Mouse (Mus musculus): ENCODE measurements at regions not wholly inside any gene's neighbourhood (a gene's known extent, or its start where the extent isn't known, plus 50 kb on each side); places are given as distances from the start of the nearest gene placed in this dataset.

GRCm38 (mm10) chrX:167032586-167032985 is 176.5 kb downstream of the Tmsb4x start:
- H3K9ac ChIP-seq (ENCODE audit: low read length): no peak overlapping the region
- H3K4me2 ChIP-seq: no peak overlapping the region
- no peak overlapping the region for H3K4me3 ChIP-seq (ENCODE audit: low read depth, low read length)
- H3K27me3 ChIP-seq (ENCODE audit: control insufficient read depth, insufficient read depth, low read length): peaks cover 10% of the 10 kb centered on the region
- no peaks in the 10 kb centered on the region for H3K36me3 ChIP-seq (ENCODE audit: control insufficient read depth, insufficient read depth, low read length)
- H3K27ac ChIP-seq (ENCODE audit: low read depth, low read length): no peak overlapping the region
- WGBS: 79% methylated on average over 3 of the region's 3 CpGs
- DNase-seq (ENCODE audit: low spot score, missing footprints) (no peak), ATAC-seq (ENCODE audit: low FRiP score) (no peak)
- no peaks in the 10 kb centered on the region for H3K9me3 ChIP-seq (ENCODE audit: control insufficient read depth, low read length)
- H3K4me1 ChIP-seq (ENCODE audit: control insufficient read depth, insufficient read depth, low read length): no peaks in the 10 kb centered on the region

GRCm38 (mm10) chrX:167031543-167031942 is 177.6 kb downstream of the Tmsb4x start:
- H3K4me1 ChIP-seq (ENCODE audit: control insufficient read depth, insufficient read depth, low read length): no peaks in the 10 kb centered on the region
- no peaks in the 10 kb centered on the region for H3K36me3 ChIP-seq (ENCODE audit: control insufficient read depth, insufficient read depth, low read length)
- H3K9me3 ChIP-seq (ENCODE audit: control insufficient read depth, low read length): no peaks in the 10 kb centered on the region
- H3K9ac ChIP-seq (ENCODE audit: low read length): no peak overlapping the region
- no peak for ATAC-seq (ENCODE audit: low FRiP score)
- H3K4me2 ChIP-seq: no peak overlapping the region
- DNase-seq (ENCODE audit: low spot score, missing footprints): no peak
- 77% methylated on average over 2 of the region's 2 CpGs for WGBS
- no peak overlapping the region for H3K4me3 ChIP-seq (ENCODE audit: low read depth, low read length)
- no peak overlapping the region for H3K27ac ChIP-seq (ENCODE audit: low read depth, low read length)
- peaks cover 10% of the 10 kb centered on the region for H3K27me3 ChIP-seq (ENCODE audit: control insufficient read depth, insufficient read depth, low read length)

DNA sequence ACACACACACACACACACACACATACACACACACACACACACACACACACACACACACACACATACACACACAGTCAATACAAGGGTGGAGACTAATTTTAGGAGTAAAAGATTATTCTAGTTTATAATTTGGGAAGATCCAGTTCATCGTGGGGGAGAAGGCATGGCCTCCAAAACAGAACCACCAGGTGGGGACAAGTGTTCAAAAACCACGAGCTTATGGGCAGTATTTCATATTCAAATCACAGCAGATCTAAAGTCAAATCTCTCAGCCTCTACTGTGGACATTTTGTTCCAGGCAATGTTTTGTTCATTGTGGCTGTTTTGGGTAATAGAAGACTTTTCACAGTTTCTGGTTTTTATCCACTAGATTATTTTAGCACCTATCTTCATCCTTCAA is 193.5 kb downstream of the Tmsb4x start:
- ATAC-seq (ENCODE audit: low FRiP score) (no peak), DNase-seq (ENCODE audit: low spot score, missing footprints) (no peak)
- H3K4me3 ChIP-seq (ENCODE audit: low read depth, low read length): no peak overlapping the region
- H3K27me3 ChIP-seq (ENCODE audit: control insufficient read depth, insufficient read depth, low read length): peaks cover 19% of the 10 kb centered on the region
- H3K9ac ChIP-seq (ENCODE audit: low read length): no peak overlapping the region
- no peak overlapping the region for H3K4me2 ChIP-seq
- H3K36me3 ChIP-seq (ENCODE audit: control insufficient read depth, insufficient read depth, low read length): no peaks in the 10 kb centered on the region
- H3K4me1 ChIP-seq (ENCODE audit: control insufficient read depth, insufficient read depth, low read length): no peaks in the 10 kb centered on the region
- 60% methylated on average over 2 of the region's 2 CpGs for WGBS
- no peaks in the 10 kb centered on the region for H3K9me3 ChIP-seq (ENCODE audit: control insufficient read depth, low read length)
- no peak overlapping the region for H3K27ac ChIP-seq (ENCODE audit: low read depth, low read length)

DNA sequence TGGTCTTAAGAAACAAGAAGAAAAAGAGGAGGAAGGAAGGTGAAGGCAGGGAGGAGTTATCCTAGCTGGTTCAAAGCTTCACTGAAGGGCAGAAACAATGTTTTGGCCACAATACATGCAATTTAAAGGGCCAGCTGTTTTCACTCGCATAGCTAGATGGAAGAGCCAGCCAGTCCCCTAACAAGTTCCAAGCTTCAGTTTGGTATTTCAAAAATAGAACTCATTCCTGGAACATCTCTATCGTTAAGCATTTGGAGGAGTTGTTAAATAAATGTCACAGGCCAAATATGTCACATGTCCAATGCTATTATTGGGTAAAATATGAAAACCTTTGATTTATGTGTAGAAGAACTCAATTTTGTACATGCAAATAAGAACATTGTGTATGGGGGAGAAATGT is 194.8 kb downstream of the Tmsb4x start:
- no peak for DNase-seq (ENCODE audit: low spot score, missing footprints)
- H3K9me3 ChIP-seq (ENCODE audit: control insufficient read depth, low read length): no peaks in the 10 kb centered on the region
- ATAC-seq (ENCODE audit: low FRiP score): no peak
- no peak overlapping the region for H3K4me3 ChIP-seq (ENCODE audit: low read depth, low read length)
- no peak overlapping the region for H3K9ac ChIP-seq (ENCODE audit: low read length)
- no peak overlapping the region for H3K4me2 ChIP-seq
- no peaks in the 10 kb centered on the region for H3K36me3 ChIP-seq (ENCODE audit: control insufficient read depth, insufficient read depth, low read length)
- WGBS: 87% methylated on average over 2 of the region's 2 CpGs
- H3K4me1 ChIP-seq (ENCODE audit: control insufficient read depth, insufficient read depth, low read length): no peaks in the 10 kb centered on the region
- H3K27me3 ChIP-seq (ENCODE audit: control insufficient read depth, insufficient read depth, low read length): peaks cover 15% of the 10 kb centered on the region
- H3K27ac ChIP-seq (ENCODE audit: low read depth, low read length): no peak overlapping the region

GRCm38 (mm10) chrX:167012891-167013290 is 196.2 kb downstream of the Tmsb4x start:
- H3K9me3 ChIP-seq (ENCODE audit: control insufficient read depth, low read length): no peaks in the 10 kb centered on the region
- H3K36me3 ChIP-seq (ENCODE audit: control insufficient read depth, insufficient read depth, low read length): no peaks in the 10 kb centered on the region
- no peak overlapping the region for H3K27ac ChIP-seq (ENCODE audit: low read depth, low read length)
- DNase-seq (ENCODE audit: low spot score, missing footprints) (no peak), ATAC-seq (ENCODE audit: low FRiP score) (no peak)
- no peak overlapping the region for H3K9ac ChIP-seq (ENCODE audit: low read length)
- peaks cover 15% of the 10 kb centered on the region for H3K27me3 ChIP-seq (ENCODE audit: control insufficient read depth, insufficient read depth, low read length)
- H3K4me3 ChIP-seq (ENCODE audit: low read depth, low read length): no peak overlapping the region
- H3K4me2 ChIP-seq: no peak overlapping the region
- H3K4me1 ChIP-seq (ENCODE audit: control insufficient read depth, insufficient read depth, low read length): no peaks in the 10 kb centered on the region
- WGBS: 84% methylated on average over 4 of the region's 4 CpGs

DNA sequence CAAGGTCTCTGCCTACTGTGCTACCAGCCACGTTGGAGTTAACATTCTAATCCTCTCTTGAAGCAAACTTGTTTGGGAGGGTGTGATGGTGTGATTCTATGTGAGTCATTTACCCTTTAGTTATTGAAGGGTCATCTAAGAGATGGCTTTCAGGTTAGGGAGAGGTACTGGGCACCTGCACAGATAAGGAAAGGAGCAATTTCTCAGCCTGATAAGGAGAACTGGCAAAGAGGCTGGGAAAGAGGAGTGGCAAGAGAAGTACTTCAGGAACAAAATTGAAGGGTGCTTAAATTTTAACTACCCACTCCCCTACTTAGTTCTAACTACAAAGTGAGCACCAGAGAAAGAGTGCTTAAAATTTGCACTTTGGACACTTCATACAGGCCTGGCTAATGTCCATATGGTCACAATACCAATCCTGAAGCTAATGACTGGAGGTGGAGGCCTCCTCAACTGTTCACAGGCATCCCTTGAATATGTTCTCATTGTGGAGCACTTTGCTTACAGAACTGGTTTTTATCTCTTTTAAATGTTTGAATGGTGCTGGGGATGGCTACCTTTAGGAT is 197.1 kb downstream of the Tmsb4x start:
- H3K27ac ChIP-seq (ENCODE audit: low read depth, low read length): no peak overlapping the region
- 56% methylated on average over 1 of the region's 1 CpGs for WGBS
- peaks cover 15% of the 10 kb centered on the region for H3K27me3 ChIP-seq (ENCODE audit: control insufficient read depth, insufficient read depth, low read length)
- H3K4me2 ChIP-seq: no peak overlapping the region
- no peaks in the 10 kb centered on the region for H3K36me3 ChIP-seq (ENCODE audit: control insufficient read depth, insufficient read depth, low read length)
- no peaks in the 10 kb centered on the region for H3K9me3 ChIP-seq (ENCODE audit: control insufficient read depth, low read length)
- H3K4me3 ChIP-seq (ENCODE audit: low read depth, low read length): no peak overlapping the region
- ATAC-seq (ENCODE audit: low FRiP score) (no peak), DNase-seq (ENCODE audit: low spot score, missing footprints) (no peak)
- no peaks in the 10 kb centered on the region for H3K4me1 ChIP-seq (ENCODE audit: control insufficient read depth, insufficient read depth, low read length)
- H3K9ac ChIP-seq (ENCODE audit: low read length): no peak overlapping the region

- Histone ChIP-seq H3K4me3 (ENCODE audit: low read depth, low read length) (no peak overlapping the region), H3K4me1 (ENCODE audit: control insufficient read depth, insufficient read depth, low read length) (no peaks in the 10 kb centered on the region), H3K27ac (ENCODE audit: low read depth, low read length) (no peak overlapping the region), H3K9me3 (ENCODE audit: control insufficient read depth, low read length) (no peaks in the 10 kb centered on the region), H3K4me2 (no peak overlapping the region), H3K36me3 (ENCODE audit: control insufficient read depth, insufficient read depth, low read length) (no peaks in the 10 kb centered on the region), H3K9ac (ENCODE audit: low read length) (no peak overlapping the region), H3K27me3 (ENCODE audit: control insufficient read depth, insufficient read depth, low read length) (peaks cover 11% of the 10 kb centered on the region)
- 81% methylated on average over 4 of the region's 4 CpGs for WGBS
- no peak for ATAC-seq (ENCODE audit: low FRiP score)
- no peak for DNase-seq (ENCODE audit: low spot score, missing footprints)
Observed at GRCm38 (mm10) chrX:166995855-166996254, 213.3 kb downstream of the Tmsb4x start.

DNA sequence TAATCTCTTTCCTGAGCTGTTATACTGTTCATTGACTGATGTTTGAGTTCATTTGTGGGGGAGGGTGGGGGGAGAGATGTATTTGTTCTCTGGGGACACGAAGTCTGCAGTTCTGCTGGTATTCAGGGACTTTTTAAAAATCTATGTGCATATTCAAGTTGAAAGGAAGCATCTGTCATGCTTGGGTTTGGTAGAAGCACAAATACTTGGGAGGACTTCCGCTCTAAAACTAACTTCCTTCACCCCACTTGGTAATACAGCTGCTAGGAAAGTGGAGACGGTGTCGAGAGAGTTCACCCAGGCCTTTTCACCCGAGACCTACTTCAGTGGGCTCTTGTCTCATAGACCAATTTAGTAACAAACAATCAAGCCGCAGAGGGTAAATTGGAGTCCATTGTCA is 228.1 kb downstream of the Tmsb4x start:
- Histone ChIP-seq H3K9me3 (ENCODE audit: control insufficient read depth, low read length) (no peaks in the 10 kb centered on the region), H3K4me3 (ENCODE audit: low read depth, low read length) (no peak overlapping the region), H3K9ac (ENCODE audit: low read length) (no peak overlapping the region), H3K27me3 (ENCODE audit: control insufficient read depth, insufficient read depth, low read length) (peaks cover 2% of the 10 kb centered on the region), H3K4me1 (ENCODE audit: control insufficient read depth, insufficient read depth, low read length) (no peaks in the 10 kb centered on the region), H3K36me3 (ENCODE audit: control insufficient read depth, insufficient read depth, low read length) (no peaks in the 10 kb centered on the region), H3K27ac (ENCODE audit: low read depth, low read length) (no peak overlapping the region), H3K4me2 (no peak overlapping the region)
- DNase-seq (ENCODE audit: low spot score, missing footprints) (no peak), ATAC-seq (ENCODE audit: low FRiP score) (no peak)
- 79% methylated on average over 6 of the region's 6 CpGs for WGBS

DNA sequence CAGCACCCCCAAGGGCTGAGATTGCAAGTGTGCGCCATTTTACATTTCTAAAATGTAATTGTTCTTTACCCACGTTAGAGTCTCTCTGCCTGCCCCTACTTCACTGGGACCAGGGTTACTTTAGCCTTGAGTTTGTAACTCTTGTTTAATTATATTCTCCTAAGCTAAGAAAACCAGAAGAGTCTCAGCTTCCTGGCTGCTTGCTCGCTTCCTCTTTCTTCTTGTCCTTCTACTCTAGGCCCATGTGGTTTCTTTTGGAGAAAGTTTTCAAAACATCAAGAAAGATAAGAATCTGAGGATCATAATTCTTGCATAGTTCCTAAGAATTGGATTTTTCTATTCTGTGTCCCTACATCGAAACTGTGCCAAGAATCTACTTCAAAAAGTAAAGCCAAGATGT is 228.6 kb downstream of the Tmsb4x start:
- Histone ChIP-seq H3K9me3 (ENCODE audit: control insufficient read depth, low read length) (no peaks in the 10 kb centered on the region), H3K4me2 (no peak overlapping the region), H3K4me1 (ENCODE audit: control insufficient read depth, insufficient read depth, low read length) (no peaks in the 10 kb centered on the region), H3K4me3 (ENCODE audit: low read depth, low read length) (no peak overlapping the region), H3K27ac (ENCODE audit: low read depth, low read length) (no peak overlapping the region), H3K9ac (ENCODE audit: low read length) (no peak overlapping the region), H3K27me3 (ENCODE audit: control insufficient read depth, insufficient read depth, low read length) (peaks cover 2% of the 10 kb centered on the region), H3K36me3 (ENCODE audit: control insufficient read depth, insufficient read depth, low read length) (no peaks in the 10 kb centered on the region)
- DNase-seq (ENCODE audit: low spot score, missing footprints) (no peak), ATAC-seq (ENCODE audit: low FRiP score) (no peak)
- 82% methylated on average over 4 of the region's 4 CpGs for WGBS

DNA sequence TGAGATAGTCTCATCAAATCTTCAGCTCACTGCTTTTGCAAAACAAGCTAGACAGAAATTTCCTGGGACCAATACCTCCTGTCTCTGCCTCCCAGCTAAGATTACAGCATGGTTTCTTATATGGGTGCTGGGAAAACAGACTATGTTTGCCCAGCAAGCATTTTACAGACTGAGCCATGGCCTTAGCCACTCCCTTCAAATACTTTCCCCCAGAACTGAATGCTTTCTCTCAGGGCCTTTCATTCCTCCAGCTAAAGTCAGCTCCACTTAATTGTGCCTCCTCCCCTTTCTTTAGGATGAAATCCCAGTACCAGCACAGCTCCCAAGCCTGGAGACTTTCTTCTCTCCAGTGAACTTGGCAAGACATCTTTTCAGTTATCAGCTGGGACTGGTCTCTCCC is 232.1 kb downstream of the Tmsb4x start:
- no peak overlapping the region for H3K9ac ChIP-seq (ENCODE audit: low read length)
- no peak overlapping the region for H3K4me2 ChIP-seq
- H3K4me1 ChIP-seq (ENCODE audit: control insufficient read depth, insufficient read depth, low read length): no peaks in the 10 kb centered on the region
- H3K27me3 ChIP-seq (ENCODE audit: control insufficient read depth, insufficient read depth, low read length): peaks cover 2% of the 10 kb centered on the region; the same call in 1 of the 2 replicates
- H3K9me3 ChIP-seq (ENCODE audit: control insufficient read depth, low read length): no peaks in the 10 kb centered on the region
- DNase-seq (ENCODE audit: low spot score, missing footprints) (no peak), ATAC-seq (ENCODE audit: low FRiP score) (no peak)
- no peak overlapping the region for H3K4me3 ChIP-seq (ENCODE audit: low read depth, low read length)
- no peaks in the 10 kb centered on the region for H3K36me3 ChIP-seq (ENCODE audit: control insufficient read depth, insufficient read depth, low read length)
- H3K27ac ChIP-seq (ENCODE audit: low read depth, low read length): no peak overlapping the region
